Mouse (Mus musculus): Measurements from ENCODE around the gene Svs2. TPM values are rescaled to one million over a fixed set of nuclear protein-coding genes. Genes with fewer than 3 reads are reported as not detected.

The Svs2 gene
- total and polyA plus RNA-seq, 3 experiments, result not detected

GRCm38 (mm10) chr2:164196700-164196990, 41.6 kb downstream of the Svs2 start:
- DNase-seq, result no peak
- no peaks in the 10 kb centered on the region for H3K36me3 ChIP-seq (ENCODE audit: control insufficient read depth, insufficient read depth, low read length)
- intact Hi-C loops (cut with DNase I), result no loop called here
- no peak overlapping the region for H3K4me3 ChIP-seq
- no peaks in the 10 kb centered on the region for H3K27me3 ChIP-seq (ENCODE audit: control insufficient read depth, insufficient read depth, low read length)
- H3K9ac ChIP-seq (ENCODE audit: low read depth, low read length), result no peak overlapping the region
- H3K4me1 ChIP-seq (ENCODE audit: control insufficient read depth, insufficient read depth, low read length), result no peaks in the 10 kb centered on the region
- H3K27ac ChIP-seq, result no peak overlapping the region
- TF ChIP-seq EP300 (IDR thresholded peaks at IDR 0.05; ENCODE audit: insufficient read depth, low read depth, low read length), result no peak
- TF ChIP-seq CTCF (IDR thresholded peaks at IDR 0.05), result no peak
- no peak for TF ChIP-seq POLR2A (IDR thresholded peaks at IDR 0.05; ENCODE audit: insufficient read depth, low read depth, low read length)
- WGBS, result 72% methylated on average over 5 of the region's 5 CpGs
- H3K79me2 ChIP-seq (replicated peaks; ENCODE audit: control insufficient read depth, insufficient read depth, low read length), result no peaks in the 10 kb centered on the region

DNA sequence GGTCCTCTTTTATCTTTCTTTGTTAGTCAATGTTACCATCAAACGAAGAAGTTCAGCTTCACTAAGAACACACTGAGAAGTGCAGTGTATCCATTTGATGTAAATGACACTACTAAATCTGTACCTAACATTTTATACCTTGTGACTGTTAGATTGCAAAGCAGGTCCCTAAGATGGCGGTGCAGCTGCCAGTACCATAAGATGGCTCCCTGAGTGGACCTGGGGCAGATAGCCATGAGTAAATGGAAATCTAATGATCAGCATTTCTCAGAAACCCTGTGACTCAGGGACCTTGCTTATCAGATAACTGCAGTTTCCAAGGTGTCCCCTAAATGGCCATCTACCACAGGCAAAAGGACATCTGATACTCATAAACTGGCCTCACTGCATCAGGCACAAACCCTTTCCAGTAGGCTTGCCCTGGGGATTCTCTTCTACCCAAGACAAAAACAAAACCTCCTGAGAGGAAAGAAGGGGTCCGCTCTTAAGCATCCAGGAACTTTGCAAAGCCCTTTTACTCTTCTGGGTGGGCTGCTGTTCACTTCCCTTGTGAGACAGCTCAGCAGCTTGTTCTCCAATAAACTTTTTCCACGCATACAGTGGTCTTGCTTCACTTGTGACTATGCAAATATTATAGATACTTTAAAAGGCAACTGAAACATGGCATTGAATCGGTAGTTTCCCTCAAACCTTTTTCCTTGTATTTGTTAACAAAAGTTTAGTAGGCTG, 42.1 kb downstream of the Svs2 start:
- H3K4me3 ChIP-seq, result no peak overlapping the region
- no peak overlapping the region for H3K9ac ChIP-seq (ENCODE audit: low read depth, low read length)
- H3K27me3 ChIP-seq (ENCODE audit: control insufficient read depth, insufficient read depth, low read length), result no peaks in the 10 kb centered on the region
- H3K4me1 ChIP-seq (ENCODE audit: control insufficient read depth, insufficient read depth, low read length), result no peaks in the 10 kb centered on the region
- 87% methylated on average over 5 of the region's 5 CpGs for WGBS
- no peak for DNase-seq
- H3K27ac ChIP-seq, result no peak overlapping the region
- intact Hi-C loops (cut with DNase I), result no loop called here
- H3K79me2 ChIP-seq (replicated peaks; ENCODE audit: control insufficient read depth, insufficient read depth, low read length), result no peaks in the 10 kb centered on the region
- H3K36me3 ChIP-seq (ENCODE audit: control insufficient read depth, insufficient read depth, low read length), result no peaks in the 10 kb centered on the region
- no peak for TF ChIP-seq POLR2A (IDR thresholded peaks at IDR 0.05; ENCODE audit: insufficient read depth, low read depth, low read length)
- no peak for TF ChIP-seq CTCF (IDR thresholded peaks at IDR 0.05)
- no peak for TF ChIP-seq EP300 (IDR thresholded peaks at IDR 0.05; ENCODE audit: insufficient read depth, low read depth, low read length)

DNA sequence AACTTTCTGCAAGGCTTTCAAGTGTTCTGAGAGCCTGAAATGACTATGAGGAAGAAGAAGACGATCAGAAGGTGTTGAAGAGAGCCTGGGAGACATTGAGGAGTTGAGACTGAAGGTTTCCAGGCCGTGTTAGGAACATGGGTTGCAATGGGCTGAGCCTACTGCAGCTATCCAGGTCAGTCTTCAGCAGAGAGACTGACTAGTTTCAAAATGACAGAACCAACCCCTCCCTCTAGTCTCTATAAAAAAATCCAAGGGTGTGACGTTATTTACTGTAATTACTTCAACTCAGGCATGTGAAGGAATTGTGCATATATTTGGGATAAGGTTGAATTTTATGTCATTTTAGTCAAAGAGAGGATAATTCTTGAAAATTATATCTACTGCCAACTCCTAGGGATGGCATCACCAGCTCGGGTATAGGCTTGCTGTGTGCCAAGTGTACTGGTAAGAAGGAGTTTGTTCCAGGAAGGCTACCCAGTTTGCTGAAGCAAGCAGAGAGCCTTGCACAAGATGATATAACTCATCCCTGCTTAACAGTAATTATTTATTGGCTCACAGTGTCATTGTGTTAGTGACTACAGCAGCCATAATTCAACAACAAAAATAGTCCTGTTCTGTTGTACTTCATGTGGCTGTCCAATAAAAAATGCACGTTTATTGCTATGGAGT, 43.2 kb downstream of the Svs2 start:
- Histone ChIP-seq H3K79me2 (replicated peaks; ENCODE audit: control insufficient read depth, insufficient read depth, low read length) (no peaks in the 10 kb centered on the region), H3K9ac (ENCODE audit: low read depth, low read length) (no peak overlapping the region), H3K36me3 (ENCODE audit: control insufficient read depth, insufficient read depth, low read length) (no peaks in the 10 kb centered on the region), H3K4me3 (no peak overlapping the region), H3K4me1 (ENCODE audit: control insufficient read depth, insufficient read depth, low read length) (no peaks in the 10 kb centered on the region), H3K27ac (no peak overlapping the region), H3K27me3 (ENCODE audit: control insufficient read depth, insufficient read depth, low read length) (no peaks in the 10 kb centered on the region)
- WGBS, result 60% methylated on average over 5 of the region's 5 CpGs
- TF ChIP-seq CTCF (IDR thresholded peaks at IDR 0.05) (no peak), EP300 (IDR thresholded peaks at IDR 0.05; ENCODE audit: insufficient read depth, low read depth, low read length) (no peak), POLR2A (IDR thresholded peaks at IDR 0.05; ENCODE audit: insufficient read depth, low read depth, low read length) (no peak)
- intact Hi-C loops (cut with DNase I), result no loop called here
- no peak for DNase-seq

- Histone ChIP-seq H3K27me3 (ENCODE audit: control insufficient read depth, insufficient read depth, low read length) (no peaks in the 10 kb centered on the region), H3K79me2 (replicated peaks; ENCODE audit: control insufficient read depth, insufficient read depth, low read length) (no peaks in the 10 kb centered on the region), H3K27ac (no peak overlapping the region), H3K36me3 (ENCODE audit: control insufficient read depth, insufficient read depth, low read length) (no peaks in the 10 kb centered on the region), H3K4me3 (no peak overlapping the region), H3K9ac (ENCODE audit: low read depth, low read length) (no peak overlapping the region), H3K4me1 (ENCODE audit: control insufficient read depth, insufficient read depth, low read length) (no peaks in the 10 kb centered on the region)
- DNase-seq, result no peak
- intact Hi-C loops (cut with DNase I), result no loop called here
- TF ChIP-seq CTCF (IDR thresholded peaks at IDR 0.05), result no peak
- TF ChIP-seq POLR2A (IDR thresholded peaks at IDR 0.05; ENCODE audit: insufficient read depth, low read depth, low read length), result no peak
- no peak for TF ChIP-seq EP300 (IDR thresholded peaks at IDR 0.05; ENCODE audit: insufficient read depth, low read depth, low read length)
Measured at GRCm38 (mm10) chr2:164192279-164192678, 46.0 kb downstream of the Svs2 start.

DNA sequence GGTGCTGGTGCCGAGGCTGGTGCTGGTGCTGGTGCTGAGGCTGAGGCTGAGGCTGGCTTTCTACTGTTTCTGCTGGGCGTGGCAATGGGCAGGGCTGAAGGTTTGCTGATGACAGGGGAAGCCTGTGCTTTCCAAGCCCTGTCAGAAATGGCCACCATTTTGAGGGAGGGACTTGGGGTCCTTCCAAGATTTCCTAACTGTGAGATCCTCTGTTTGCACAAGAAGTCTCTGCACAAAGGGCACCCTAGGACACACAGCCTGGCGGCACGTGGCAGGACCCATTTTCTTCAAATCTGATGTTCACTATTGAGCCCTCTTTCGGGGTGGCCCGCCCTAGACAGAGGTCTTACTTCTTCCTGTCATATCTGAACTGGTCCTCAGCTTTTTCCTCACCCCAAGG, 47.7 kb downstream of the Svs2 start, which contains the start of gene Wfdc12:
TSS of gene Wfdc12 (minus strand) at position 33 of the 400 bp plus-strand sequence.
- Histone ChIP-seq H3K4me3 (no peak within 1 kb of the TSS), H3K27me3 (ENCODE audit: control insufficient read depth, insufficient read depth, low read length) (no peaks in the 10 kb centered on the region), H3K9ac (ENCODE audit: low read depth, low read length) (no peak within 1 kb of the TSS), H3K36me3 (ENCODE audit: control insufficient read depth, insufficient read depth, low read length) (no peaks in the 10 kb centered on the region), H3K27ac (no peak within 1 kb of the TSS), H3K79me2 (replicated peaks; ENCODE audit: control insufficient read depth, insufficient read depth, low read length) (no peaks in the 10 kb centered on the region), H3K4me1 (ENCODE audit: control insufficient read depth, insufficient read depth, low read length) (no peaks in the 10 kb centered on the region)
- DNase-seq, result no peak
- intact Hi-C loops (cut with DNase I), result no loop called here
- TF ChIP-seq CTCF (IDR thresholded peaks at IDR 0.05) (no peak), POLR2A (IDR thresholded peaks at IDR 0.05; ENCODE audit: insufficient read depth, low read depth, low read length) (no peak), EP300 (IDR thresholded peaks at IDR 0.05; ENCODE audit: insufficient read depth, low read depth, low read length) (no peak)
- 70% methylated on average over 6 of the region's 6 CpGs for WGBS

DNA sequence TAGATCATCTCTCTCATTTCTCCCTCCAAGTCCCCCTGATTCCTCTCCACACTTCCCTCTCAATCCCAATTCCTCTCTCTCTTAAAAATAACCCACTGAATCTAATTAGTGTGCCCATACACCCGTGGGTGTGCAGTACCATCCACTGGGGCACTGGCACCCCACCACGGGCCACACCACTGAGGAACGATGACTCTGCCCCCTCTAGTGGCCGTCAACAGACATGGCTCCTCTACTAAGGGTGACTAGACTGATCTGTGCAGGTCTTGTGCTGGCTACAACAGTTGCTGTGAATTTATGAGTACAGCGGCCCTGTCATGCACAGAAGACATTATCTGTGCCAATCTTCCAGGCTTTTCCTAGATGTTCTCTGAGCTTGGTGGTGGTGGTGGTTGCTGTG, 49.5 kb downstream of the Svs2 start:
- Histone ChIP-seq H3K9ac (ENCODE audit: low read depth, low read length) (no peak overlapping the region), H3K79me2 (replicated peaks; ENCODE audit: control insufficient read depth, insufficient read depth, low read length) (no peaks in the 10 kb centered on the region), H3K36me3 (ENCODE audit: control insufficient read depth, insufficient read depth, low read length) (no peaks in the 10 kb centered on the region), H3K27me3 (ENCODE audit: control insufficient read depth, insufficient read depth, low read length) (no peaks in the 10 kb centered on the region), H3K4me3 (no peak overlapping the region), H3K27ac (no peak overlapping the region), H3K4me1 (ENCODE audit: control insufficient read depth, insufficient read depth, low read length) (no peaks in the 10 kb centered on the region; the same call in 1 of the 2 replicates)
- WGBS, result 25% methylated on average over 5 of the region's 5 CpGs
- TF ChIP-seq CTCF (IDR thresholded peaks at IDR 0.05), result peak; percentile 61
- TF ChIP-seq EP300 (IDR thresholded peaks at IDR 0.05; ENCODE audit: insufficient read depth, low read depth, low read length), result no peak
- intact Hi-C loops (cut with DNase I), result no loop called here
- DNase-seq, result no peak

Other genes starting within 250 kb of the Svs2 start
- 10 to 100 TPM; 71.9 to 73.1 TPM for gene Ywhab, start 243.5 kb downstream of the Svs2 start, total RNA-seq (2021)
- 26.8 and 37.1 TPM in 2 replicates for gene Ywhab, start 243.5 kb downstream of the Svs2 start, polyA plus RNA-seq (2012; rRNA removed)
- under 1 TPM; 0.32 to 0.63 TPM for gene Pabpc1l, start 213.0 kb downstream of the Svs2 start, total RNA-seq (2021)
- gene Pabpc1l, start 213.0 kb downstream of the Svs2 start, polyA plus RNA-seq (2012; rRNA removed), result 0.73 and 0.90 TPM in 2 replicates
- 10 to 100 TPM; 14.3 to 14.7 TPM for gene Stk4, start 168.1 kb downstream of the Svs2 start, total RNA-seq (2021)
- gene Stk4, start 168.1 kb downstream of the Svs2 start, polyA plus RNA-seq (2012; rRNA removed), result 6.4 and 10.7 TPM in 2 replicates
- 10 to 100 TPM; 18.5 to 22.9 TPM for gene Tomm34, start 167.3 kb downstream of the Svs2 start, total RNA-seq (2021)
- gene Tomm34, start 167.3 kb downstream of the Svs2 start, polyA plus RNA-seq (2012; rRNA removed), result 24.7 and 28.7 TPM in 2 replicates
- gene Kcns1, start 67.4 kb downstream of the Svs2 start, total RNA-seq (2021), result not detected
- 0.12 and 0.18 TPM in 2 replicates for gene Kcns1, start 67.4 kb downstream of the Svs2 start, polyA plus RNA-seq (2012; rRNA removed)
- not detected for gene Wfdc5, start 55.7 kb downstream of the Svs2 start, total RNA-seq (2021)
- not detected in 2 replicates for gene Wfdc5, start 55.7 kb downstream of the Svs2 start, polyA plus RNA-seq (2012; rRNA removed)
- not detected for gene Wfdc12, start 47.9 kb downstream of the Svs2 start, total RNA-seq (2021)
- not detected in 2 replicates for gene Wfdc12, start 47.9 kb downstream of the Svs2 start, polyA plus RNA-seq (2012; rRNA removed)
- gene Wfdc15a, start 38.3 kb downstream of the Svs2 start, total RNA-seq (2021), result not detected
- not detected in 2 replicates for gene Wfdc15a, start 38.3 kb downstream of the Svs2 start, polyA plus RNA-seq (2012; rRNA removed)
- gene Wfdc15b, start 16.8 kb downstream of the Svs2 start, total RNA-seq (2021), result not detected
- gene Wfdc15b, start 16.8 kb downstream of the Svs2 start, polyA plus RNA-seq (2012; rRNA removed), result not detected in 2 replicates
- not detected for gene Svs3b, start 18.2 kb upstream of the Svs2 start, total RNA-seq (2021)
- not detected in 2 replicates for gene Svs3b, start 18.2 kb upstream of the Svs2 start, polyA plus RNA-seq (2012; rRNA removed)
- gene Svs4, start 40.0 kb upstream of the Svs2 start, total RNA-seq (2021), result not detected
- not detected in 2 replicates for gene Svs4, start 40.0 kb upstream of the Svs2 start, polyA plus RNA-seq (2012; rRNA removed)
- gene Svs3a, start 50.8 kb upstream of the Svs2 start, total RNA-seq (2021), result not detected
- gene Svs3a, start 50.8 kb upstream of the Svs2 start, polyA plus RNA-seq (2012; rRNA removed), result not detected in 2 replicates
- not detected for gene Svs6, start 78.3 kb upstream of the Svs2 start, total RNA-seq (2021)
- gene Svs6, start 78.3 kb upstream of the Svs2 start, polyA plus RNA-seq (2012; rRNA removed), result not detected in 2 replicates
- gene Svs5, start 94.3 kb upstream of the Svs2 start, total RNA-seq (2021), result not detected
- gene Svs5, start 94.3 kb upstream of the Svs2 start, polyA plus RNA-seq (2012; rRNA removed), result not detected in 2 replicates
- gene Slpi, start 150.6 kb upstream of the Svs2 start, total RNA-seq (2021), result 10 to 100 TPM; 10.9 to 26.4 TPM
- gene Slpi, start 150.6 kb upstream of the Svs2 start, polyA plus RNA-seq (2012; rRNA removed), result 3.1 and 8.3 TPM in 2 replicates
- gene Rbpjl, start 164.7 kb upstream of the Svs2 start, total RNA-seq (2021), result not detected
- gene Rbpjl, start 164.7 kb upstream of the Svs2 start, polyA plus RNA-seq (2012; rRNA removed), result 0.03 and 0.18 TPM in 2 replicates
- gene Matn4, start 166.7 kb upstream of the Svs2 start, total RNA-seq (2021), result under 1 TPM; 0.26 to 0.43 TPM
- 0.70 and 0.82 TPM in 2 replicates for gene Matn4, start 166.7 kb upstream of the Svs2 start, polyA plus RNA-seq (2012; rRNA removed)
- 10 to 100 TPM; 20.2 to 26.0 TPM for gene Sdc4, start 205.4 kb upstream of the Svs2 start, total RNA-seq (2021)
- gene Sdc4, start 205.4 kb upstream of the Svs2 start, polyA plus RNA-seq (2012; rRNA removed), result 14.7 and 15.5 TPM in 2 replicates
- 10 to 100 TPM; 21.1 to 26.4 TPM for gene Sys1, start 218.5 kb upstream of the Svs2 start, total RNA-seq (2021)
- 52.0 and 55.0 TPM in 2 replicates for gene Sys1, start 218.5 kb upstream of the Svs2 start, polyA plus RNA-seq (2012; rRNA removed)
- 1 to 10 TPM; 8.0 to 9.2 TPM for gene Gm20458, start 222.5 kb upstream of the Svs2 start, total RNA-seq (2021)
- gene Gm20458, start 222.5 kb upstream of the Svs2 start, polyA plus RNA-seq (2012; rRNA removed), result 7.8 and 17.2 TPM in 2 replicates
- gene Trp53tg5, start 235.3 kb upstream of the Svs2 start, total RNA-seq (2021), result not detected
- gene Trp53tg5, start 235.3 kb upstream of the Svs2 start, polyA plus RNA-seq (2012; rRNA removed), result not detected in 2 replicates
- gene Dbndd2, start 247.6 kb upstream of the Svs2 start, total RNA-seq (2021), result 10 to 100 TPM in 1 of 2 experiments, 1 to 10 TPM in 1; 8.0 to 10.3 TPM
- 17.9 and 31.9 TPM in 2 replicates for gene Dbndd2, start 247.6 kb upstream of the Svs2 start, polyA plus RNA-seq (2012; rRNA removed)